Mouse (Mus musculus) midbrain, postnatal 0 days (tissue): ENCODE data around the gene Ccdc30. TPM values are rescaled to one million over a fixed set of nuclear protein-coding genes. Genes with fewer than 3 reads are reported as not detected.

ENCODE experiments used
- ATAC-seq: fragments of 200-750 bp; cut with Nextera tagmentation; 2 replicates; pipeline ENCODE4 v1.8.0; 2017; ENCODE audit warnings: moderate number of reproducible peaks, mild to moderate bottlenecking, moderate TSS enrichment, moderate library complexity; ENCODE audit not compliant: low FRiP score
- DNase-seq: peaks from one replicate; pipeline ENCODE4 v3.0.0-alpha.2; 2015; ENCODE audit warnings: low spot score
- H3K27ac ChIP-seq: fragments of 300-500 bp; sonication (generic); 2 replicates; pipeline ENCODE4 v1.5.1; 2014; ENCODE audit warnings: low read depth, mild to moderate bottlenecking, low read length, mixed read lengths
- H3K27me3 ChIP-seq: fragments of 300-500 bp; sonication (generic); 2 replicates; pipeline ENCODE4 v1.6.1; 2014; ENCODE audit warnings: low read length, control low read depth, mixed read lengths; ENCODE audit not compliant: insufficient read depth
- H3K36me3 ChIP-seq: fragments of 300-500 bp; sonication (generic); 2 replicates; pipeline ENCODE4 v1.6.1; 2014; ENCODE audit warnings: low read length, control low read depth, mixed read lengths; ENCODE audit not compliant: insufficient read depth
- H3K4me1 ChIP-seq: fragments of 300-500 bp; sonication (generic); 2 replicates; pipeline ENCODE4 v1.6.1; 2014; ENCODE audit warnings: mild to moderate bottlenecking, control low read depth, antibody characterized with exemption, low read length, mixed read lengths; ENCODE audit not compliant: insufficient read depth
- H3K4me2 ChIP-seq: fragments of 300-500 bp; sonication (generic); 2 replicates; pipeline ENCODE4 v1.6.1; 2014; ENCODE audit warnings: low read depth, mild to moderate bottlenecking, low read length, mixed read lengths; ENCODE audit not compliant: poor library complexity, severe bottlenecking
- H3K4me3 ChIP-seq: fragments of 300-500 bp; sonication (generic); 2 replicates; pipeline ENCODE4 v1.5.1; 2014; ENCODE audit warnings: low read depth, mild to moderate bottlenecking, low read length, moderate library complexity
- H3K9ac ChIP-seq: fragments of 300-500 bp; sonication (generic); replicated peaks from 2 replicates; pipeline ENCODE4 v1.6.1; 2014; ENCODE audit warnings: mild to moderate bottlenecking, low read length, moderate library complexity, mixed read lengths; ENCODE audit not compliant: poor library complexity, severe bottlenecking
- H3K9me3 ChIP-seq: fragments of 300-500 bp; sonication (generic); 2 replicates; pipeline ENCODE4 v1.6.1; 2016; ENCODE audit warnings: low read length, control low read depth
- CTCF ChIP-seq: IDR thresholded peaks from 2 replicates; pipeline ENCODE4 v1.5.1; 2016; ENCODE audit warnings: antibody characterized with exemption, mild to moderate bottlenecking
- WGBS: fragments of 180-500 bp; shearing (Covaris S2); extraction: QIAGEN DNeasy Blood & Tissue Kit; methylation state at CpG from one replicate; pipeline ENCODE4 v1.1.7; 2014; 5-methylcytosine and 5-hydroxymethylcytosine counted together
- polyA plus RNA-seq: library from polyadenylated mRNA; unstranded; fragments of >200 nt; fragmentation: Nextera tagmentation; extraction: Ambion mirVana; gene quantifications from 2 replicates; pipeline ENCODE4 v1.2.1, GENCODE M21; 2015
- total RNA-seq: library from RNA; depleted of rRNA; stranded (reverse); fragments of >200 nt; gene quantifications from 2 replicates; pipeline ENCODE4 v1.2.3, GENCODE M21; 2014

Gene Ccdc30
- total and polyA plus RNA-seq, 2 experiments from 2014 or later: 9.6 to 24.1 TPM

- Histone ChIP-seq H3K9ac (no peak overlapping the region), H3K4me1 (peaks cover 2% of the 10 kb centered on the region; the same call in 1 of the 2 replicates), H3K27me3 (no peaks in the 10 kb centered on the region), H3K36me3 (no peaks in the 10 kb centered on the region), H3K4me3 (no peak overlapping the region), H3K4me2 (no peak overlapping the region), H3K27ac (no peak overlapping the region), H3K9me3 (no peaks in the 10 kb centered on the region)
- TF ChIP-seq CTCF: no peak
- ATAC-seq: no peak
- peak; percentile 85 for DNase-seq
- WGBS: 63% methylated on average over 6 of the region's 6 CpGs
Observed at GRCm38 (mm10) chr4:119412791-119413190, 2.5 kb downstream of the Ccdc30 start.

GRCm38 (mm10) chr4:119411877-119412650 is 3.3 kb downstream of the Ccdc30 start:
- no peaks in the 10 kb centered on the region for H3K27me3 ChIP-seq
- no peaks in the 10 kb centered on the region for H3K36me3 ChIP-seq
- no peak overlapping the region for H3K4me2 ChIP-seq
- WGBS: 77% methylated on average over 12 of the region's 12 CpGs
- no peak overlapping the region for H3K27ac ChIP-seq
- ATAC-seq (no peak), DNase-seq (no peak)
- H3K9me3 ChIP-seq: no peaks in the 10 kb centered on the region
- H3K4me1 ChIP-seq: peaks cover 2% of the 10 kb centered on the region; the same call in 1 of the 2 replicates
- TF ChIP-seq CTCF: no peak
- no peak overlapping the region for H3K9ac ChIP-seq
- no peak overlapping the region for H3K4me3 ChIP-seq

GRCm38 (mm10) chr4:119403431-119403830 is 11.9 kb downstream of the Ccdc30 start:
- TF ChIP-seq CTCF: no peak
- H3K4me1 ChIP-seq: no peaks in the 10 kb centered on the region
- DNase-seq: no peak
- no peak overlapping the region for H3K27ac ChIP-seq
- peaks cover 15% of the 10 kb centered on the region for H3K9me3 ChIP-seq
- ATAC-seq: no peak
- no peak overlapping the region for H3K9ac ChIP-seq
- no peak overlapping the region for H3K4me3 ChIP-seq
- no peak overlapping the region for H3K4me2 ChIP-seq
- H3K36me3 ChIP-seq: peaks cover 26% of the 10 kb centered on the region
- H3K27me3 ChIP-seq: no peaks in the 10 kb centered on the region
- 74% methylated on average over 2 of the region's 2 CpGs for WGBS

GRCm38 (mm10) chr4:119400896-119401295 is 14.4 kb downstream of the Ccdc30 start:
- DNase-seq (no peak), ATAC-seq (no peak)
- Histone ChIP-seq H3K9ac (no peak overlapping the region), H3K4me3 (no peak overlapping the region), H3K27ac (no peak overlapping the region), H3K9me3 (peaks cover 15% of the 10 kb centered on the region), H3K4me2 (no peak overlapping the region), H3K4me1 (no peaks in the 10 kb centered on the region), H3K36me3 (peaks cover 31% of the 10 kb centered on the region), H3K27me3 (no peaks in the 10 kb centered on the region)
- no peak for TF ChIP-seq CTCF
- WGBS: 55% methylated on average over 7 of the region's 7 CpGs

GRCm38 (mm10) chr4:119398751-119399150 is 16.6 kb downstream of the Ccdc30 start:
- ATAC-seq: no peak
- no peak for DNase-seq
- peaks cover 28% of the 10 kb centered on the region for H3K36me3 ChIP-seq
- no peak overlapping the region for H3K9ac ChIP-seq
- H3K27ac ChIP-seq: no peak overlapping the region
- WGBS: 82% methylated on average over 7 of the region's 7 CpGs
- no peak overlapping the region for H3K4me2 ChIP-seq
- TF ChIP-seq CTCF: no peak
- no peaks in the 10 kb centered on the region for H3K27me3 ChIP-seq
- H3K4me1 ChIP-seq: no peaks in the 10 kb centered on the region
- H3K9me3 ChIP-seq: peaks cover 12% of the 10 kb centered on the region
- no peak overlapping the region for H3K4me3 ChIP-seq

GRCm38 (mm10) chr4:119390369-119390768 is 25.0 kb downstream of the Ccdc30 start:
- H3K9ac ChIP-seq: no peak overlapping the region
- DNase-seq: peak; percentile 38
- no peak overlapping the region for H3K4me3 ChIP-seq
- no peak overlapping the region for H3K4me2 ChIP-seq
- H3K27me3 ChIP-seq: no peaks in the 10 kb centered on the region
- peaks cover 11% of the 10 kb centered on the region; the same call in 1 of the 2 replicates for H3K36me3 ChIP-seq
- H3K9me3 ChIP-seq: no peaks in the 10 kb centered on the region
- no peak for ATAC-seq
- TF ChIP-seq CTCF: peak; percentile 72
- H3K4me1 ChIP-seq: no peaks in the 10 kb centered on the region
- WGBS: 94% methylated on average over 1 of the region's 1 CpGs
- H3K27ac ChIP-seq: no peak overlapping the region
